Mouse (Mus musculus) urinary bladder, adult 2 months (tissue): ENCODE measurements around the gene Rab15. TPM values are rescaled to one million over a fixed set of nuclear protein-coding genes. Genes with fewer than 3 reads are reported as not detected.
A peak's percentile ranks its signal among the peaks of the same experiment; 100 is the strongest.
"Not testable (repeated sequence)": the region's sequence is repeated elsewhere in the genome, so short reads cannot be mapped to it uniquely, and the experiment has no call there.

Source experiments
- DNase-seq: peaks from one replicate; pipeline ENCODE4 v3.0.0; 2022; ENCODE audit warnings: low spot score
- polyA plus RNA-seq: library from polyadenylated mRNA; depleted of rRNA; stranded (reverse); fragments of >200 nt; gene quantifications from 2 replicates; pipeline ENCODE4 v1.2.3, GENCODE M21; 2012; rRNA removed

Gene Rab15
- polyA plus RNA-seq, result 64.8 and 68.0 TPM in 2 replicates

- no peak for DNase-seq
Measured at GRCm38 (mm10) chr12:76822651-76823041, at the start of gene Rab15. TSS of gene Rab15 (minus strand) at chr12:76822908.

- no peak for DNase-seq
Measured at GRCm38 (mm10) chr12:76869561-76869960, 46.9 kb upstream of the Rab15 start.

GRCm38 (mm10) chr12:76868463-76869198 is 45.9 kb upstream of the Rab15 start:
- no peak for DNase-seq

- no peak for DNase-seq
Measured at GRCm38 (mm10) chr12:76867586-76868280, 45.0 kb upstream of the Rab15 start.

GRCm38 (mm10) chr12:76865266-76865665 is 42.6 kb upstream of the Rab15 start:
- DNase-seq, result no peak

GRCm38 (mm10) chr12:76863651-76864050 is 40.9 kb upstream of the Rab15 start:
- no peak for DNase-seq

GRCm38 (mm10) chr12:76858788-76859187 is 36.1 kb upstream of the Rab15 start:
- not testable (repeated sequence) for DNase-seq

GRCm38 (mm10) chr12:76857087-76857486 is 34.4 kb upstream of the Rab15 start:
- DNase-seq, result no peak

- DNase-seq, result no peak
Measured at GRCm38 (mm10) chr12:76853378-76854142, 30.9 kb upstream of the Rab15 start.

GRCm38 (mm10) chr12:76852419-76852818 is 29.7 kb upstream of the Rab15 start:
- no peak for DNase-seq

GRCm38 (mm10) chr12:76844346-76845061 is 21.8 kb upstream of the Rab15 start:
- DNase-seq, result no peak

- DNase-seq, result no peak
Measured at GRCm38 (mm10) chr12:76840081-76840480, 17.4 kb upstream of the Rab15 start.

- DNase-seq, result no peak
Measured at GRCm38 (mm10) chr12:76839298-76839697, 16.6 kb upstream of the Rab15 start.

GRCm38 (mm10) chr12:76837844-76838650 is 15.3 kb upstream of the Rab15 start:
- no peak for DNase-seq

GRCm38 (mm10) chr12:76837101-76837843 is 14.6 kb upstream of the Rab15 start:
- peak; percentile 95 for DNase-seq

GRCm38 (mm10) chr12:76832704-76833103 is 10.0 kb upstream of the Rab15 start:
- no peak for DNase-seq

GRCm38 (mm10) chr12:76825283-76825682 is 2.6 kb upstream of the Rab15 start:
- no peak for DNase-seq

- peak; percentile 58 for DNase-seq
Measured at GRCm38 (mm10) chr12:76822002-76822650, 582 bp downstream of the Rab15 start.

GRCm38 (mm10) chr12:76820615-76821014 is 2.1 kb downstream of the Rab15 start:
- no peak for DNase-seq

GRCm38 (mm10) chr12:76819816-76820215 is 2.9 kb downstream of the Rab15 start:
- no peak for DNase-seq
